Mouse (Mus musculus): Measurements from ENCODE around the gene H13.
A peak's percentile ranks its signal among the peaks of the same experiment; 100 is the strongest.

Gene H13

GRCm38 (mm10) chr2:152669256-152669638 lies at the start of gene H13:
Gene H13 (plus strand): TSS chr2:152669461.
- peak; percentile 90 for DNase-seq (ENCODE audit: low spot score)

GRCm38 (mm10) chr2:152620367-152621134 lies 48.7 kb upstream of the H13 start:
- no peak for DNase-seq (ENCODE audit: low spot score)

DNA sequence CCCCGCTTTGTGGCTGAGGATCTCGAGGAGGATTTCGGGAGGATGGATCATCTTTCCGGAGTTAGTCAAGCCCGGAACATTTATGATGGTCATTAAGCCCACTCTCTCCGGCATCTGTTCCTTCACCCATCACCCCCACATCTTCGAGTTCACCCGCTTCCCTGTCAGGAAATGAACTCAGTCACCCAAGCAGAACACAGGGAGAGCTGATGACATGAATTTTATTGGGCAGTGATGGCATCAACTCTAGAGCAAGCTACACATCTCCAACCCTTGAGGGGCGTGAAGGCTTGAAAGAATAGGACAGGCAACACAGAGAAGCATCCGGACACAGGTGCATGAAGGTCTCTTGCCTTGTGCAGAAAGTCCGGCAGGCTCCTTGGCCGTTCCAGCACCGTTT lies 47.1 kb upstream of the H13 start:
- no peak for DNase-seq (ENCODE audit: low spot score)

DNA sequence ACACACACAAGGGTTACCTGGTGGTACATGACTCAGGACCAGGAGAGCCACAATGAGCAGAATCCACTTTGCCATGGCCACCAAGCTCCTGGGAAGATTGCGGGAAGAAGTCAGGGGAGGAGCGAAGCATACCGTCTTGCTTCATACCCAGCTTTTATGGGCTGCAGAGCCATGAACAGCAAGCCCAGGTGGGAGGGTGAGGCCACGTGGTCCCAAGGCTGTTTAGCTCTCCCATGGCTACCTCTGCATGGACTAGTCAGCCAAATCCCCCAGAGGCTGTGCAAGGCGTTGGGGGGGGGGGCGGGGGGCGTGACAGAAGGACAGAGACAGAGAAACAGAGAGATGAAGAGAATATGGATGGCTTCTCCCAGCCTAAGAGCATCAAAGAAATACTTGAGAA lies 46.3 kb upstream of the H13 start, which contains the start of gene Defb25:
TSS of gene Defb25 (minus strand) at position 101 of the 400 bp plus-strand sequence.
- no peak for DNase-seq (ENCODE audit: low spot score)

DNA sequence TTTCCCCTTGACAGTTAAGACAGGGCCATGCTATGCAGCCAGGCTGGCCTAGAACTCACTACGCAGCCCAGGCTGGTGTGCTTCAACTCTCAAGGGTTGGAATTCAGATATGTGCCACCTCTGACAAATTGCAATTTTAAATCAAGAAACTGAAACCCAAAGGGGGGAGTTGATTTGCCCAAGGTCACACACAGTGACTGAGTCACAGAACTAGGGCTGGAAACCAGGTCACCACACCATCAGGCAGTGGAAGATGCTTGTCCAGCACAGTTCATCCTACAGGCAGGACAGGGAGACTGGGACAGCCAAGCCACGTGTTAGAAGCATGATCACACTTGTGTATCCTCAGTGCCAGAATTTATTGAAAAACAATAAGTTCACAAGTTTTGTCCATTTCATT lies 44.7 kb upstream of the H13 start:
- no peak for DNase-seq (ENCODE audit: low spot score)

- DNase-seq (ENCODE audit: low spot score): no peak
Measured at GRCm38 (mm10) chr2:152625256-152625655, 44.0 kb upstream of the H13 start.

- DNase-seq (ENCODE audit: low spot score): peak; percentile 24
Measured at GRCm38 (mm10) chr2:152626774-152627591, 42.3 kb upstream of the H13 start, which contains the start of gene Rem1. Gene Rem1 (plus strand): TSS chr2:152626951.

DNA sequence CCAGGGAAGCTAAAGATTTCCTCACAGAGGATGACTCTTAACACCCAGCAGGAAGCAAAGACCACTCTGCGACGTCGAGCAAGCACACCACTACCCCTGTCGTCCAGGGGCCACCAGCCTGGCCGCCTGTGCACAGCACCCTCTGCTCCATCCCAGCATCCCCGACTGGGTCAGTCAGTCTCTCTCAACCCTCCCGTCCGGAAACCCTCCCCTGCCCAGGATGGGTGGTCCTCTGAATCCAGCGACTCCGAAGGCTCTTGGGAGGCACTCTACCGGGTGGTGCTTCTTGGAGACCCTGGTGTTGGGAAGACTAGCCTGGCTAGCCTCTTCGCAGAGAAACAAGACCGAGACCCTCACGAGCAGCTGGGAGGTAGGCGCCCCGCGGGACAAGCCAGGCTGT lies 41.2 kb upstream of the H13 start:
- no peak for DNase-seq (ENCODE audit: low spot score)

- no peak for DNase-seq (ENCODE audit: low spot score)
Measured at GRCm38 (mm10) chr2:152629239-152629638, 40.0 kb upstream of the H13 start.

- DNase-seq (ENCODE audit: low spot score): no peak
Measured at GRCm38 (mm10) chr2:152629904-152630303, 39.4 kb upstream of the H13 start.

DNA sequence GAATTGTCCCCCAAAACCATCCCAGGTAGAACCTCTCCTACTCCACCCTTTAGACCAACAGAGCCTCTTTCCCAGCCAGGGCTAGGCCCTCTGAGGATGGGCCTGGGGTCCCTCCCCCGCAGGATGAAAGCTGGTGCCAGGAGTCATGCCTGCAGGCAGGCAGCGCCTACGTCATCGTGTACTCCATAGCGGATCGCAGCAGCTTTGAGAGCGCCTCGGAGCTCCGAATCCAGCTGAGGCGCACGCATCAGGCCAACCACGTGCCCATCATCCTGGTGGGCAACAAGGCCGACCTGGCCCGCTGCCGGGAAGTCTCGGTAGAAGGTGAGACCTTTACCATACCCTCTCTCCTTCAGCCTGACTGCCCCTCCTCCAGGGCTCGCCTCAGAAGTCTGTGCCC lies 35.9 kb upstream of the H13 start:
- DNase-seq (ENCODE audit: low spot score): no peak

- no peak for DNase-seq (ENCODE audit: low spot score)
Measured at GRCm38 (mm10) chr2:152634311-152634710, 35.0 kb upstream of the H13 start.

- DNase-seq (ENCODE audit: low spot score): peak; percentile 63
Measured at GRCm38 (mm10) chr2:152636246-152637005, 32.8 kb upstream of the H13 start.

DNA sequence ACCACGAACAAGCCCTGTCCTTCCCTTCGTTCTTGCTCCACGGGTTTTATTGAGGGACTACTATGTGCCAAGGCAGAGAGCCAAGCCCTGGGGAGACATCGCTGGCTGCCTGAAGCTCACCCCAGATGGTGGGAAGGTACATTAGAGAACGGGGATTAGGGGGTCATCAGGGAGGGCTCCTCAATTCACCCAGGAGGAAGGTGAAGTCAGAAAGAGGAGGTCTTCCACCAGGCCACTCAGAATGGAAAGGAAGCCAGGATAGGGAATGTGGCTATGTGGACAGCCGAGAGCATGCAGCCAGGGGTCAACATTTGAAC lies 32.3 kb upstream of the H13 start:
- DNase-seq (ENCODE audit: low spot score): no peak

- no peak for DNase-seq (ENCODE audit: low spot score)
Measured at GRCm38 (mm10) chr2:152637381-152637780, 31.9 kb upstream of the H13 start.

DNA sequence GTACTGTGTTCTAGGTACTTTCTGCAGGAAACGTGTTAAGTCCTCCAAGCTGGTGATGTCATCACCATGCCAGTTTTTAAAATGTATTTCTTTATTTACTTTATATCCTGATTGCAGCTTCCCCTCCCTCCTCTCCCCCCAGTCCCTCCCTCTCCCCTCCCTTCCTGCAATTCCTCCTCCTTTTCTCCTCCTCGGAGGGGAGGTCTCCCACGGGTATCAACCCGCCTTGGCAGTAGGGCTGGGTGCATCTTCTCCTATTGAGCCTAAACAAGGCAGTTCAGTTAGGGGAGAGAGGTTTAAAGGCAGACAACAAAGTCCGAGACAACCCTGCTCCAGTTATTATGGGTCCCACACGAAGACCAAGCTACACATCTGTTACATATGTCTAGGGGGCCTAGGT lies 30.4 kb upstream of the H13 start:
- no peak for DNase-seq (ENCODE audit: low spot score)

- DNase-seq (ENCODE audit: low spot score): peak; percentile 44
Measured at GRCm38 (mm10) chr2:152639406-152640113, 29.7 kb upstream of the H13 start.

DNA sequence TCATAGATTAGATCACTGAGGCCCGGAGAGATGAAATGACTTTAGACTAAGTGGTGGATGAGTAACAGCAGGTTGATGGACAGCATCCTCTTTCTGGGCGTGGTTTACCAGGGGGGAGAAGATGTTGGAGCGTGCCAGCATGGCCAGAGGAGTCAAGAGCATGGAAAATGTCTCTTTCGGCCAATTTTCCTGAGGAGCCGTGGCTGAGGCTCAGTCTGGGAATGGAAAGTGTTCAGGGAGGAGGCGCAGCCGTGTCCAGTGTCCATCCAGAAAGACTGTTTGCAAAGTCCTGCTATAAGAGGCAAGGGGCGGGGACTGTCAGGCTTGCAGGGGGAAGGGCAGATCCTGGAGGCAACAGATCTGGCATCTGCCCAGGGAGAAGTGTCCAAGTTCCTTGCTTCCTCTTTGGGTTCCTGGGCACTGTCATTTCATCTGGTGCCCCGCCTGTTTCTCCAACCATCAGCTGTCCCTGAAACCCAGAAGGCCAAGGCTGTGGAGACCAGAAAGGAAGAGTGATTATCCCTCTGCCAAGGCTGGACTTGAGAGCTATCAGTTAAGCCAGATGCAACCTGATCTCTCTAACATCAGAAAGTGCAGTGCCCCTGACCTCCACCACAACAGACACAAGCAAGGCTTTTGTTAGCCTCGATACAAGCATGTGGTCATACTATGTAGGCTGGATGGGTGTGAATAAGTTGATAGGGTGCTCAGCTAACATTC lies 16.2 kb upstream of the H13 start:
- DNase-seq (ENCODE audit: low spot score): peak; percentile 52

DNA sequence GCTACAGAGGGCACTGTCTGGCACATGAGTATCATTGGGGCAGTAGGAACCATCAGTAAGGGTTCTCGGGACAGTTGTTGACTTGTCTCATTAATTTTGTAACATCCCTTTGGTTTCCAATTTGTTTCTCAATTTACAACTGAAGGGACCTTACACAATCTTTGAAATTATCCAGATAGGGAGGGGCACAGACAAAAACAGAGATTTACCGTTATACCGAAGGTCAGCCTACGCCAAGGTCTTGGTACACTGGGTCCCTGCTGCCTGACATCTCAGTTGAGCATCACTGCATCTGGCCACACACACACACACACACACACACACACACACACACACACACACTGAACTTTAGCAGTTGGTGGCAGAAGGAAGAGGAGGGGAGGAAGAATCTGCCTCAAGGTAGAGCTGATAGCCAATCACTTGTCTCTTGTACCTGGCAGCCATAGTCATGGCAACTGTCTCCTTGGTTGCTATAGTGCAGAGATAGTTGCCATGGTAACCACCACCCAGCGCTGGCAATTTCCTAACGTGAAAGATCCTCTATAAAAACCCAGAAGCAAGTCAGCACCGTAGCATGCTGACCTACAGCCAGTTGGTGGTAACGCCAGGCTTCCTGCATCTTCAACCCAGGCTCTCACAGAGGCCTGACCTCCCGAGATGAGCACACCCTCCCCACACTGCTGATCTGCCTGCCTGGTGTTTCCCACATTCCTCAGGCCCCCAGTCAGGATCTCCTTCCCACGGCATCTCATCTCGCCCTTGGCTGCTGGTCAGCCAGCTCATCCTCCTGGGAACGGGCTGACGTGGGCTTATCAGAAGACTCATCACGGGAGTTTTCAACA lies 15.2 kb upstream of the H13 start:
- DNase-seq (ENCODE audit: low spot score): peak; percentile 44

- peak; percentile 27 for DNase-seq (ENCODE audit: low spot score)
Measured at GRCm38 (mm10) chr2:152657398-152657797, 11.9 kb upstream of the H13 start.

Measured in urinary bladder, postnatal 14 days (tissue).